ENCODE assay signal across 26 mouse cellular contexts in genomic region chrX:78593138-78593537, GRCm38 (mm10). TPM values are rescaled to one million over a fixed set of nuclear protein-coding genes. Genes with fewer than 3 reads are reported as not detected.
DNase-seq lines count a peak whose midpoint lies in the region; ATAC-seq and TF ChIP-seq lines count a peak whose summit lies in the region.
"Had no signal": no experiment of that assay in that cellular context is flagged by ENCODE, and none has a peak within 500 bp of the region (broad histone marks: within the 10 kb centered on the region; RNA-seq: fewer than 3 reads in every experiment).

No protein-coding gene starts in this region.

- no peak overlapping the region for H3K27ac ChIP-seq in lung, postnatal 0 days (ENCODE audit: low read length)
- no peak overlapping the region for H3K27ac ChIP-seq in midbrain, embryonic 15.5 days
- H3K27ac ChIP-seq in hindbrain, embryonic 14.5 days = no peak overlapping the region
- H3K27ac ChIP-seq: embryonic facial prominence, embryonic 12.5 days; embryonic facial prominence, embryonic 15.5 days; gastrocnemius, adult 2 months; heart, embryonic 10.5 days; hindbrain, embryonic 12.5 days; hindbrain, postnatal 0 days had no signal

- TF ChIP-seq POLR2A in lung, adult 2 months (IDR thresholded peaks at IDR 0.05; ENCODE audit: borderline replicate concordance, extremely low read depth, low read depth, low read length) = no peak

- peak; percentile 6 for DNase-seq in lung, postnatal 0 days (ENCODE audit: low spot score)
- DNase-seq in lung, adult 2 months = no peak
- DNase-seq in heart, adult 9 months (ENCODE audit: low spot score in 2 of 2) = no peak
- DNase-seq in hindbrain, embryonic 14.5 days (ENCODE audit: low spot score) = no peak
- DNase-seq: adrenal gland, postnatal 10 days; adrenal gland, postnatal 36 days; B cell, adult 2 months; cerebellum, adult 18-20 months; cerebellum, adult 9-10 months; cerebellum, postnatal 14 days; forebrain, postnatal 0 days; gastrocnemius, adult 2 months; gastrocnemius, postnatal 14 days; heart, adult 18-20 months had no signal

- no peak overlapping the region for H3K4me3 ChIP-seq in lung, postnatal 0 days (ENCODE audit: low read depth, low read length)
- H3K4me3 ChIP-seq in lung, adult 2 months (replicated peaks; ENCODE audit: extremely low read depth, low read depth, low read length) = no peak overlapping the region
- no peak overlapping the region for H3K4me3 ChIP-seq in midbrain, embryonic 15.5 days
- H3K4me3 ChIP-seq in hindbrain, embryonic 14.5 days (replicated peaks; ENCODE audit: low read length) = no peak overlapping the region
- H3K4me3 ChIP-seq: embryonic facial prominence, embryonic 12.5 days; embryonic facial prominence, embryonic 15.5 days; gastrocnemius, adult 2 months; heart, embryonic 10.5 days; hindbrain, embryonic 12.5 days had no signal

- H3K9me3 ChIP-seq in lung, postnatal 0 days (ENCODE audit: low read length) = no peaks in the 10 kb centered on the region
- no peaks in the 10 kb centered on the region for H3K9me3 ChIP-seq in midbrain, embryonic 15.5 days
- no peaks in the 10 kb centered on the region for H3K9me3 ChIP-seq in hindbrain, embryonic 14.5 days (ENCODE audit: control insufficient read depth, low read length)
- H3K9me3 ChIP-seq: embryonic facial prominence, embryonic 12.5 days; embryonic facial prominence, embryonic 15.5 days; G1E; heart, embryonic 10.5 days; hindbrain, embryonic 12.5 days had no signal

- TF ChIP-seq EP300 in lung, postnatal 0 days (IDR thresholded peaks at IDR 0.05) = no peak

- TF ChIP-seq CTCF in lung, postnatal 0 days (IDR thresholded peaks at IDR 0.05) = no peak
- TF ChIP-seq CTCF in lung, adult 2 months (IDR thresholded peaks at IDR 0.05; ENCODE audit: insufficient read depth, low read length) = no peak

- 67% methylated on average over 2 of the region's 2 CpGs for WGBS in lung, postnatal 0 days
- WGBS in lung, adult 2 months = 43% methylated on average over 2 of the region's 2 CpGs
- 72% methylated on average over 2 of the region's 2 CpGs for WGBS in midbrain, embryonic 15.5 days
- WGBS in hindbrain, embryonic 14.5 days = 70% methylated on average over 2 of the region's 2 CpGs

- H3K9ac ChIP-seq in lung, postnatal 0 days (replicated peaks; ENCODE audit: low read depth) = no peak overlapping the region
- H3K9ac ChIP-seq in midbrain, embryonic 15.5 days = no peak overlapping the region
- no peak overlapping the region for H3K9ac ChIP-seq in hindbrain, embryonic 14.5 days
- H3K9ac ChIP-seq: embryonic facial prominence, embryonic 12.5 days; embryonic facial prominence, embryonic 15.5 days; forebrain, postnatal 0 days; hindbrain, embryonic 12.5 days had no signal

- no peaks in the 10 kb centered on the region for H3K4me1 ChIP-seq in lung, postnatal 0 days (ENCODE audit: insufficient read depth, low read depth, low read length)
- H3K4me1 ChIP-seq in lung, adult 2 months (ENCODE audit: control insufficient read depth, insufficient read depth, low read length) = no peaks in the 10 kb centered on the region
- H3K4me1 ChIP-seq in midbrain, embryonic 15.5 days = no peaks in the 10 kb centered on the region
- no peaks in the 10 kb centered on the region for H3K4me1 ChIP-seq in hindbrain, embryonic 14.5 days (replicated peaks; ENCODE audit: control insufficient read depth, insufficient read depth, low read length)
- H3K4me1 ChIP-seq: embryonic facial prominence, embryonic 12.5 days; embryonic facial prominence, embryonic 15.5 days; heart, embryonic 10.5 days; hindbrain, embryonic 12.5 days had no signal

- no peaks in the 10 kb centered on the region for H3K27me3 ChIP-seq in lung, postnatal 0 days (replicated peaks; ENCODE audit: insufficient read depth, low read length)
- H3K27me3 ChIP-seq in midbrain, embryonic 15.5 days (replicated peaks) = no peaks in the 10 kb centered on the region
- H3K27me3 ChIP-seq in hindbrain, embryonic 14.5 days (ENCODE audit: control insufficient read depth, insufficient read depth, low read length) = no peaks in the 10 kb centered on the region
- H3K27me3 ChIP-seq: CH12.LX; embryonic facial prominence, embryonic 12.5 days; embryonic facial prominence, embryonic 15.5 days; hindbrain, embryonic 12.5 days had no signal

- ATAC-seq in lung, postnatal 0 days = no peak
- ATAC-seq in granulocyte monocyte progenitor cell, adult 5-6 weeks (replicated peaks; ENCODE audit: poor library complexity, severe bottlenecking) = peak; percentile 53; the same call in 1 of the 2 replicates
- ATAC-seq in megakaryocyte-erythroid progenitor cell, adult 5-6 weeks (replicated peaks; ENCODE audit: low FRiP score, low TSS enrichment, poor library complexity, severe bottlenecking) = peak; percentile 59
- no peak for ATAC-seq in midbrain, embryonic 15.5 days (replicated peaks)
- ATAC-seq in hindbrain, embryonic 14.5 days (ENCODE audit: low FRiP score) = no peak
- ATAC-seq: activated CD4-positive, CD25-positive, alpha-beta regulatory T cell, adult 4 months; forebrain, embryonic 14.5 days; forebrain, postnatal 0 days; hindbrain, postnatal 0 days had no signal

- H3K4me2 ChIP-seq in lung, postnatal 0 days (replicated peaks; ENCODE audit: low read depth, low read length) = no peak overlapping the region
- no peak overlapping the region for H3K4me2 ChIP-seq in midbrain, embryonic 15.5 days
- no peak overlapping the region for H3K4me2 ChIP-seq in hindbrain, embryonic 14.5 days (replicated peaks)
- H3K4me2 ChIP-seq: embryonic facial prominence, embryonic 12.5 days; embryonic facial prominence, embryonic 15.5 days; hindbrain, embryonic 12.5 days had no signal

- no peaks in the 10 kb centered on the region for H3K36me3 ChIP-seq in lung, postnatal 0 days (ENCODE audit: insufficient read depth, low read length)
- H3K36me3 ChIP-seq in midbrain, embryonic 15.5 days (replicated peaks) = no peaks in the 10 kb centered on the region
- no peaks in the 10 kb centered on the region for H3K36me3 ChIP-seq in hindbrain, embryonic 14.5 days (replicated peaks; ENCODE audit: control insufficient read depth, insufficient read depth)
- H3K36me3 ChIP-seq: embryonic facial prominence, embryonic 12.5 days; embryonic facial prominence, embryonic 15.5 days; G1E; heart, embryonic 10.5 days; hindbrain, embryonic 12.5 days had no signal

RNA-seq across cellular contexts. Expression of gene Prrg1, which starts 9.4 kb away (rescaled TPM):
- polyA plus RNA-seq in lung, postnatal 0 days (2015; fragmentation: Nextera tagmentation; extraction: Ambion mirVana) = 7.9 TPM in 2 replicates
- 2.1 and 3.8 TPM in 2 replicates for polyA plus RNA-seq in lung, adult 2 months (2012; rRNA removed)
- total RNA-seq in granulocyte monocyte progenitor cell, adult 5-6 weeks (2014; fragmentation: Nextera tagmentation) = 11.9 and 13.7 TPM in 2 replicates
- total RNA-seq in granulocyte monocyte progenitor cell, adult 5-6 weeks (2017) = 7.9 and 10.6 TPM in 2 replicates
- 8.0 and 13.1 TPM in 2 replicates for total RNA-seq in megakaryocyte-erythroid progenitor cell, adult 5-6 weeks (2014; fragmentation: Nextera tagmentation)
- 5.6 and 7.5 TPM in 2 replicates for total RNA-seq in megakaryocyte-erythroid progenitor cell, adult 5-6 weeks (2017)
- 5.0 TPM in 2 replicates for polyA plus RNA-seq in midbrain, embryonic 15.5 days (2015; fragmentation: Nextera tagmentation; extraction: Ambion mirVana)
- 8.8 and 8.9 TPM in 2 replicates for polyA plus RNA-seq in hindbrain, embryonic 14.5 days (2014; fragmentation: Nextera tagmentation; extraction: Ambion mirVana)
- total RNA-seq: CH12.LX had no signal
- polyA plus RNA-seq: G1E had no signal

Comparison
In these comparisons a context has a peak if more than half of its experiments do, and no peak if none do; other contexts are left out.
1. ATAC-seq: peak in granulocyte monocyte progenitor cell, adult 5-6 weeks (single experiment) and megakaryocyte-erythroid progenitor cell, adult 5-6 weeks (single experiment); none in lung, postnatal 0 days (single experiment), midbrain, embryonic 15.5 days (single experiment) and hindbrain, embryonic 14.5 days (single experiment).